Mouse (Mus musculus): Measurements from ENCODE around the gene Ssu72. TPM values are rescaled to one million over a fixed set of nuclear protein-coding genes. Genes with fewer than 3 reads are reported as not detected.
"Not testable (repeated sequence)": the region's sequence is repeated elsewhere in the genome, so short reads cannot be mapped to it uniquely, and the experiment has no call there.

Gene Ssu72
- polyA plus RNA-seq, 1 experiment, result 80.5 TPM

DNA sequence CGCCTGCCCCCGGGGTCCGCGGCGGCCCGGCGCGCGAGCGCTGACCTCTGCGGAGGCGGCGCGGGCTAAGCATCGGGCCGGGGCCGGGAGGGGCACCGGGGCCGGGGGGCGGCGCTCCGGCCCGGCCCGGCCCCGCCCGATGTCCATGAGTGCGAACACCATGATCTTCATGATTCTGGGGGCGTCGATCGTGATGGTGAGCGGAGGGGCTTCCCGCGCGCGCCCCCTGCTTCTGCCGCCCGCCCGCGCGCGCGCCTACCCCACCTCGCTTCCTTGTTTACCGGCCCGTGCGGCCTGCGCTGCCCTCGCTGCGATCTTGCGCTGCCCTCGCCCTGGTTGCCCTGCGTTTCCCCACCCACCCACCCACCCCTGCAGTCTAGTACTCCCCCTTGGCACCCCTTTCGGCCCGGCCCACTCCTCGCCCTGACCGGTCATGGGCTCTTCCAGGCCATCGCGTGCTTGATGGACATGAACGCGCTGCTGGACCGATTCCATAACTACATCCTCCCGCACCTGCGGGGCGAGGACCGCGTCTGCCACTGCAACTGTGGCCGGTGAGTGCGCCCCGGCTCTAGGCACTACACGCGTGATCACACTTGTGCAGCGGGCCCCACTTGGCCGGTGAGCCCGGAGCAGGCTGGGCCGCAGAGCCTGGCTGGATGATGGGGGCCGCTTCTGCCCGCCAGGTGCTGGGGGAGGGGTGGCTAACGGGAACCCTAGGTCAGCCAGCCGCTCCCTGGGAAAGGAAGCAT is 30.5 kb downstream of the Ssu72 start:
- H3K4me3 ChIP-seq (ENCODE audit: insufficient read depth, low read depth, low read length), result peak overlapping the region; percentile 73
- no peaks in the 10 kb centered on the region for H3K4me1 ChIP-seq (ENCODE audit: control insufficient read depth, insufficient read depth, insufficient read length, low read length)
- H3K27ac ChIP-seq (replicated peaks; ENCODE audit: low read depth, low read length), result 0 out of 2 replicates have a peak overlapping the region, but pooled peaks have one; percentile 56

DNA sequence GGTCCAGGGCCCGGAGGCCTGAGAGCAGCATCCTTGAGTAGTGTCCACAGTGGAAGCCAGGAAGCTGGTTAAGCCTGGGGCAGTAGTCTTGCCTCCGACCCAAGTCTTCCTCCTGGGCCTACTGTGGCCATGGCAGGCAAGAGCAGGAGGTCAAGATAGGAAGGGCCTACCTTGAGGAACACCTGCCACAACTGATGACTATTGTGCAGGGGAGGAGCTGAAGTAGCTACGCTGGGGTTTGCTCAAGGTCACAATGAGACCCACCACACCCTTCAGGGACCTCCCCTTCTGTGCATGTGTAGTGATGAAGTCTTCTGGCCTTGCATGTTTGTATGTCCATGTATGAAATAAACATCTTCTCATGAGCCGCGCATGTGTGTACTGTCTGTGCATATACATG is 31.2 kb downstream of the Ssu72 start:
- H3K27ac ChIP-seq (replicated peaks; ENCODE audit: low read depth, low read length), result no peak overlapping the region
- no peaks in the 10 kb centered on the region for H3K4me1 ChIP-seq (ENCODE audit: control insufficient read depth, insufficient read depth, insufficient read length, low read length)
- H3K4me3 ChIP-seq (ENCODE audit: insufficient read depth, low read depth, low read length), result peak overlapping the region; percentile 73

DNA sequence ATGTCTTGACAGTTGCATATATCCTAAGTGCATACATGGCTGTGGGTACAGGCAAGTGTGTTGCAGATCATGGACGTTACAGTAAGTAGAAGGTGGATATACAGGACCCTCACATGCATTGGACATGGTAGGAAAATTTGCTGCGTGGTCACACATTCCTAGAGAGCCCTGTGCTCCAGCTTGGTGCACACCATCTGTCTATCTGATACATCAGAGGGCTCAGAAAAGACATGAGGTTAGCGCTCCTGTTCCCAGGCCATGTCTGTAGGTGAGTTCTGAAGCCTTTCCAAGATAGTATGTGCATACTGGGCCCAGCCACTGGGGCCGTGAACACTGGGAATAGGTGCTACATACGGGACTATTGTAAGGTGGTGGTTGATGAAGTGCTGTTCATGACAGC is 31.8 kb downstream of the Ssu72 start:
- no peaks in the 10 kb centered on the region for H3K4me1 ChIP-seq (ENCODE audit: control insufficient read depth, insufficient read depth, insufficient read length, low read length)
- no peak overlapping the region for H3K27ac ChIP-seq (replicated peaks; ENCODE audit: low read depth, low read length)
- H3K4me3 ChIP-seq (ENCODE audit: insufficient read depth, low read depth, low read length), result no peak overlapping the region

DNA sequence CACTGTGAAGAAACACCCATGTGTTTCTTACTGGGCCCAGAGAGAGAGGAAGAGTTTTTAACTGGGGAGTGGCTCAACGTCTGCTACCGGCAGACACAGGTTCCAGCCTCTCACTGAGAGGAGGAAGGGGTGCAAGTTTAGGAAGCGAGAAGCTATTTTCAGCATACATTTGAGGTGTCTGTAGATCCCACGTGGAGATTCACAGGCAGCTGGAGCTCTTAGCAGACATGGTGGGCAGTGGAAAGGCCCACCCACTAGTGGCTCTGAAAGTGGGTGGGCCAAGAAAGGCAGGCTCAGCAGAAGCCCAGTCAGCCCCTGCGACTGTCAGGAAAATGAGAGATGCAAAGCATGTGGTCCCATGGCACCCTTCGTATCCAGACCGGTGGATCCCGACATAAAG is 33.7 kb downstream of the Ssu72 start:
- Histone ChIP-seq H3K4me3 (ENCODE audit: insufficient read depth, low read depth, low read length) (no peak overlapping the region), H3K4me1 (ENCODE audit: control insufficient read depth, insufficient read depth, insufficient read length, low read length) (no peaks in the 10 kb centered on the region), H3K27ac (replicated peaks; ENCODE audit: low read depth, low read length) (no peak overlapping the region)

DNA sequence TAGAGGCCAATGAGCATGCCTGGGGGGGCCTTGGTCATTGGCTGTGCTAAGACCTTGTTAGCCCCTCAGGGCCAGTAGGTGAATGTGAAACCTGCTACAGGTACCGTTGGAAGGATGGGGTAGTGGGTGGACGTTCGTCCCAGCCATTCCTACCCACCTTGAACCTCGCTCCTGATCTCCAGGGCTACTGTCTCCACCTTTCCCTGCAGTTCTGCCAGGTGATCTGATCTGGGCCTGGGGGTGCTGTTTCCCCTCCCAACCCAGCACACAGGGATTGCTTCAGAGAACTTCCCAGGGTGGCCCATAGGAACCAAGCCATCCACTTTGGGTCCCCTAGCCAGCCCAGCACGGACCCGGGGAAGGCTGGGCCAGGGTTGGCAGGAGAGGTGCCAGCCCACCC is 34.6 kb downstream of the Ssu72 start:
- Histone ChIP-seq H3K4me3 (ENCODE audit: insufficient read depth, low read depth, low read length) (no peak overlapping the region), H3K4me1 (ENCODE audit: control insufficient read depth, insufficient read depth, insufficient read length, low read length) (no peaks in the 10 kb centered on the region), H3K27ac (replicated peaks; ENCODE audit: low read depth, low read length) (no peak overlapping the region)

DNA sequence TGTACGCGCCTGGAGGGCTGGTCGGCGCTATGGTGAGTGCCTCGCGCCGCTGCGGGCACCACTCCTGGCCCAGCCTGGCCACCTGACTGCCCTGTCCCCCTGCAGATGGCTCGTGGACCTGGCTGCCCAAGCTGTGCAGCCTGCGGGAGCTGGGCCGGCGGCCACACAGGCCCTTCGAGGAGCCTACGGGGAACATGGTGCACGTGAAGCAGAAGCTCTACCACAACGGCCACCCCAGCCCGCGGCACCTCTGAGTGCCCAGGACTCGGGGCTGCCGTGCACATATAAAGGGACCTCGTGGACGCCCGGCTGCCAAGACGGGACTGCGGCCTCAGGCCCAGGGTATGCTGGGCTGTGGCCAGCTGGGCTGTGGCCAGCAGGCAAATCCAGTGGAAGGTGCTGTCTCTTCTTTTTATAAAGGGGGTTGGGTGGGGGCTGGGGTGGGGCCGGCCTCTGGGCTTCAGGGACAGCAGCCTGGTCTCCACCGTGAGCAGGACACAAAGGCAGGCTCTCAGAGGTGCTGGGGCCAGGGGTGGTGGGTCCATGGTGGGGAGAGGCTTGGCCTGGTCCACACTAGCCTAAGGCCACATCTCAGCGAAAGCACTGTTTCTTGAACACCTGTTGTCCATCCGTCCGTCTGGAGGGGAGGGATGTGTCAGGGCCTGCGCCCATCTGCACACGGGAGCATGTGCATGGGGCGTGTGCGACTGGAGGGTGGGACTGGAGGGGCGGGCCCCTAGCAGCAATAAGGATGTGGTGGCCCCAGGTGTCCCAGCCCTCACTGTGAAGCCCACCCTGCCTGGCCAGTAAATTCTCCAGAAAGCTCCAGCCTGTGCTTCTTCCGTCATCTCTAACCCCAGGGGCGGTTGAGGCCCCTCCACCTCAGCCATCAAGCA is 35.4 kb downstream of the Ssu72 start:
- Histone ChIP-seq H3K4me3 (ENCODE audit: insufficient read depth, low read depth, low read length) (no peak overlapping the region), H3K4me1 (ENCODE audit: control insufficient read depth, insufficient read depth, insufficient read length, low read length) (no peaks in the 10 kb centered on the region), H3K27ac (replicated peaks; ENCODE audit: low read depth, low read length) (no peak overlapping the region)

DNA sequence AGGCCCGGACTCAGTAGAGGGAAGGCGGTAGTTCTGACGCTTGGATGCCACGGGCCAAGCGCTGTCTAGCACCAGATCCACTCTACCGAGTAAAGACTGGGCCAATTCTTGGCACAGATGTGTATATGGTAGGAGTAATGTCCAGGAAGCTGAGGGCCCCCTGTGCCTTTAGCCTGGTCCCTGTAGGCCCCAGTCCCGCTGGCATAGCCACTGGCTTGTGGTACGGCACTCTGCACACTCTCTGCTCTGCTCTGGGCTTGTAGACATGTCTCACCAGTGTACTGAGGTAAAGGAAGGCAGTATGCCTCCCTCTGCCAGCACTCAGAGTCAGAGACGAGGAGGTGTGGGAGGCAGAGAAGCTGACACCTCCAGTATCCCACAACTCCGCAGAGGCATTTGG is 36.1 kb downstream of the Ssu72 start:
- H3K4me3 ChIP-seq (ENCODE audit: insufficient read depth, low read depth, low read length); H3K27ac ChIP-seq (replicated peaks; ENCODE audit: low read depth, low read length); H3K4me1 ChIP-seq (ENCODE audit: control insufficient read depth, insufficient read depth, insufficient read length, low read length): not testable (repeated sequence)

DNA sequence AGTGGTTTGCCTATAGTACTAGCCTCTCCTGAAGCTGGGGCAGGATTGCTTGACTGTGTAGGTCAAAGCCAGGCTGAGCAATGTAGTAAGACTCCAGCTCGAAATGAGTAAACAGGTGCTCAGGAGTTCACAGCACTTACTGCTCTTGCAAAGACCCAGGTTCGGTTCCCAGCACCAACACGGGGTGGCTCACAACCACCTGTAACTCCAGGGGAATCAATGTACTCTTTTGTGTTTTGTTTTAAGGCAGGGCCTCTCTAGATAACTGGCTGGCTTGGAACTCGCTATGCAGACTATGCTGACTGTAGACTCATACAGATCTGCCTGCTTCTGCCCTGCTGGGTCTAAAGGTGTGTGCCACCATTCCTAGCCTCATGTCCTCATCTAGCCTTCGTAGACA is 38.1 kb downstream of the Ssu72 start:
- no peaks in the 10 kb centered on the region for H3K4me1 ChIP-seq (ENCODE audit: control insufficient read depth, insufficient read depth, insufficient read length, low read length)
- H3K27ac ChIP-seq (replicated peaks; ENCODE audit: low read depth, low read length), result no peak overlapping the region
- H3K4me3 ChIP-seq (ENCODE audit: insufficient read depth, low read depth, low read length), result no peak overlapping the region

DNA sequence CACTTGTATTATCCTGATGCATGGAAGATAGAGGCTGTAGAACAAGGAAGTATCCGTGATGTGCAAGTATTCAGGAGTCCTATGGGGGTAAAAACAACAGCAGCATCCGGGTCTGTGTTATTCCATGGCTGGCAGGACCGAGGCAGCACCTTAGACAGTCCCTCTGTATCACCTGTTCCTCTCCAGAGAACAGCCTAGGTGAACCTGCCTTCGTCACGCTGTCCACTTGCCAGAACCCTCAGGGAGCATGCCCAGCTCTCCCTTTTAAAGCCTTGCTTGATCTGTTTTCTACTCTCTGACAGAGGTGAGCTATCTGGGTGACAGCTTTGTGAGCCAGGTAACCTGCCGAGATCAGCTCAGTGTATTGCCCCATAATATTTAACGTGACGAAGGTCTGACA is 39.9 kb downstream of the Ssu72 start:
- no peak overlapping the region for H3K27ac ChIP-seq (replicated peaks; ENCODE audit: low read depth, low read length)
- no peaks in the 10 kb centered on the region for H3K4me1 ChIP-seq (ENCODE audit: control insufficient read depth, insufficient read depth, insufficient read length, low read length)
- no peak overlapping the region for H3K4me3 ChIP-seq (ENCODE audit: insufficient read depth, low read depth, low read length)

DNA sequence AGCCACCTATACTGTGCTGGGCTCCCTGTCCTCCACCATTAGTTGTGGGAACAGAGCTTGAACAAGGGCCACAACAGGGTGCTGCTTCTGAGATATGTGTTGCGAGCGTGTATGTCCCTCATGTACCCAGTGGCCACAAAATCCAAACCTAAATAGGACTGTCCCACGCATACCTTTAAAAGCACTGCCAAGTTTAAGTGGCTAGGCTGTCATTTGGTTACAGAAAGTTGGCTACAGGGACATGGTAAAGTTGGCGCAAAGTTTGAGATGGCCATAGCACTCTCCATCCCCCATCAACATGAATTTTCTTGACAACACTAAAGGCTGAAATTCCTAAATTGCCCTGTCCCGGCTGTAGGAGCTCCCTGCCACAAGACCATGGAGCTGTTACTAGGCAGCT is 40.5 kb downstream of the Ssu72 start:
- H3K27ac ChIP-seq (replicated peaks; ENCODE audit: low read depth, low read length), result no peak overlapping the region
- H3K4me1 ChIP-seq (ENCODE audit: control insufficient read depth, insufficient read depth, insufficient read length, low read length), result no peaks in the 10 kb centered on the region
- H3K4me3 ChIP-seq (ENCODE audit: insufficient read depth, low read depth, low read length), result no peak overlapping the region

DNA sequence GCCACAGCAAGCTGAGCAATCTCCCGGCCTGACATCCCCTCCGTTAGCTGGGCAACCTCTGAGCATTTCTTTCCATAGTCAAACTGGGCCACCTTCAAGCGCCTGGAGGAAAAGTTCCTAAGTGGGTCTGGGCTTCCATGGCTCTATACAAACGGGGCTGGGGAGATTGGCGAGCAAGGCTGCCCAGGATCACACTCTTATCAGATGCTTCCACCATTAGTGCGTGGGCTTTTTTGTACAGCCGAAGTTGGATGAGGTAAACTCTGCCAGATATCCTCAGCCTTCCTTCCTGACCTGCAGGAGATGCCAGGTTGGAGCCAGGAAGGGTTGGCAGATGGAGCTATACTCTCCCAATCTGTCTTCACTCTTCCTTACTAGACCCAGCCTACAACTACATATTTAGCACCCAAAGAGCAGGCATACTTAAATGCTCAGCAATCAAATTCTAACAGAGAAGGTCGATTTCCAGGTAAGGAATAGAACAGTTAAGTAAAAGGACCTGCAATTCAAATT is 41.5 kb downstream of the Ssu72 start:
- Histone ChIP-seq H3K4me3 (ENCODE audit: insufficient read depth, low read depth, low read length) (no peak overlapping the region), H3K4me1 (ENCODE audit: control insufficient read depth, insufficient read depth, insufficient read length, low read length) (no peaks in the 10 kb centered on the region), H3K27ac (replicated peaks; ENCODE audit: low read depth, low read length) (no peak overlapping the region)

DNA sequence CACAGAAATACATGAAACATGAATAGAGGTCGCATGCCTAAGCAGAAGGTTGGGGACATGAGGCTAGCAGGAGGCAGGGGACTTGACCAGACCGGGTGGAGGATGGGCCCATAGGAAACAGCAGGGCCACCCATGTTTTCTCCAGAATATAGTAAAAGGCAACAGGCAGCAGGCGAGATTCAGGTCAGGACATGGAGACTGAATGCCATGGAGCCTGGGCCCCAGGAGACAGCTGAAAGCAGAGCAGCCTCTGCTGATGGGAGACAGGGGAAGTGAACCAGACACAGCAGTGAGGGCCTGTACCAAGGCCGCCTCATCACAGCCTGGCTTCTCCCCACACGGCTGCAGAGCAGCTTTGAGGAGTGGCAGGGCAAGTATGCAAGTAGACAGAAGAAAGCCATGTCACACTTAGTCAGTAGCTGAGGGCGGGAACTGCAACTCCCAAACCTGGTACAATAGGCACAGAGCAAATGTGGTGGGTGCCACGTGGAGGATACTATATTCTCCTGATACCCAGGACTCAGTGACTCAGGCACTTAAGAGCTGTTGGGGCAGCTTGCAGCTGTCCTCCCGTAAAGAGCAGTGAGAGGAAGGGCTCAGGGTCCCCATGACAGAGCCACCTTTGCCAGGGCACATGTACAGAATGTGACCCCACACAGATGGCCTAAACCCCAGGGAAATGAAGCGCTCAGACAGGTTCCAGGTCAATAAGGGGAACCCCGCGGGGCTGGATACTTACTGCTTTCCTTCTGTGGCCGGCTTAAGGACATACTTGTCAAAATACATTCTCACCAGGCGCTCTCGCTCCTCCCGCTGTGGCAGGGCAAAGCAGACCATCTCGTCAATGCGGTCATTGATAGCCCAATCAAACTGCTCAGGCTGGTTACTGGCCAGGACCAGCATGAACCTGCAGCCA is 42.2 kb downstream of the Ssu72 start:
- Histone ChIP-seq H3K27ac (replicated peaks; ENCODE audit: low read depth, low read length) (no peak overlapping the region), H3K4me1 (ENCODE audit: control insufficient read depth, insufficient read depth, insufficient read length, low read length) (no peaks in the 10 kb centered on the region), H3K4me3 (ENCODE audit: insufficient read depth, low read depth, low read length) (no peak overlapping the region)

DNA sequence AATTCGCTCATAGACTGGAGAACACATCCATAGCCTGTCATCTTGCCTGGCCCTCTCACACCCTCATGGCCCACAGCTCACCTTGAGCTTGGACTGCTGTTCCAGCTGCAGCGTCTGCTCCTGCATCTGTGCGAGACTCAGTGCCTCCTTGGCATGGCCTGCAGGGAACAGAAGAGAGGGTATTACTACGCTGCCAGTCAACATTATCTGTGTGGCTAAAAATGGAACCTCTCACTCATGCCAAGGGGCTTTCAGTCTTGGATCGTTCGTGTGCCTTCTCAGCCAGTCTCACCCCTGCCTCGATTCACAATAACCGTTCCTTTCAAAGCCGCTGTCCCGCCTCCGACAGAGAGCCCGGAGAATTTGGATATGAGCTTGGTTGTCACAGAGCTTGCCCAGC is 52.4 kb downstream of the Ssu72 start:
- Histone ChIP-seq H3K4me1 (ENCODE audit: control insufficient read depth, insufficient read depth, insufficient read length, low read length) (peaks cover 8% of the 10 kb centered on the region; the same call in 1 of the 2 replicates), H3K27ac (replicated peaks; ENCODE audit: low read depth, low read length) (no peak overlapping the region), H3K4me3 (ENCODE audit: insufficient read depth, low read depth, low read length) (no peak overlapping the region)

DNA sequence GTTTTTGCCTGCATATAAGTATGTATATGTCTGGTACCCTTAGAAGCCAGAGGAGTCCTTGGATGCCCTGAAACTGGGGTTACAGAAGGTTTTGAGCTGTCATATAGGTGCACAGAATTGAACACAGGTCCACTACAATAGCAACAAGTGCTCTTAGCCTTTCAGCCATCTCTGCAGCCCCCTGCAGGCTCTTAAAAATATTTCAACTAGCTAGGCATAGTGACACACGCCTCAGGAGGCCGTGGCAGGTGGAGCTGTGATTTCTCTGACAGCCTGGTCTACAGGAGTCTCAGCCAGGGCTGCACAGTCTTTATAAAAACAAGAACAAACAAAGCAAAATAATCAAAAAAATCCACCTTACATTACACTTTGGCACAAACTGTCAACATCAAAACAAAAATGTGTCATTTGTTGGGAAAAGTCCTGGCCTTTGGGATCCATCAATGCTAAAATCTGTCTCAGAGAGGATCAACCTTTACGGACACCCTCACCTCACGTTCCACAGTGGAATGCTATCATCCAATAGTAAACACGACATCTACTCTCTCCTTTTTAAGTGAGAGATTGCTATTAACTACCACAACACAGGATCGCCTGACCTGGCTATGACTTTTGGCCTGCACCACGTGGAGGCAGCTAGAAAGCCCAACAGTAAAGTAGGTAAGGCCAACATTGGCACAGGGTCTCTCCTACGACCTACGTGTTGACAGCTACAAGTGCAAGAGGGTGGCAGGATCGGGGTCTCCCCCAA is 55.4 kb downstream of the Ssu72 start:
- Histone ChIP-seq H3K4me3 (ENCODE audit: insufficient read depth, low read depth, low read length) (peak overlapping the region; percentile 71), H3K4me1 (ENCODE audit: control insufficient read depth, insufficient read depth, insufficient read length, low read length) (peaks cover 8% of the 10 kb centered on the region; the same call in 1 of the 2 replicates), H3K27ac (replicated peaks; ENCODE audit: low read depth, low read length) (peak overlapping the region; percentile 82)
